Mouse (Mus musculus) E14TG2a.4 (cell line): ENCODE measurements around the gene Ica1.

Experiments
- H3K27me3 ChIP-seq: 2 replicates; pipeline ENCODE4 v1.6.1; 2014; ENCODE audit warnings: low read length, control low read depth; ENCODE audit not compliant: insufficient read depth
- H3K36me3 ChIP-seq: 2 replicates; pipeline ENCODE4 v1.6.1; 2014; ENCODE audit warnings: low read length, control low read depth; ENCODE audit not compliant: insufficient read depth
- H3K4me1 ChIP-seq: replicated peaks from 2 replicates; pipeline ENCODE4 v1.6.1; 2014; ENCODE audit warnings: low read depth, low read length, control low read depth
- H3K4me3 ChIP-seq: replicated peaks from 2 replicates; pipeline ENCODE4 v1.5.1; 2014; ENCODE audit warnings: mild to moderate bottlenecking, low read length
- H3K9me3 ChIP-seq: 2 replicates; pipeline ENCODE4 v1.6.1; 2014; ENCODE audit warnings: low read length, control low read depth
- CTCF ChIP-seq: conservative IDR thresholded peaks from 2 replicates; pipeline ENCODE4 v1.5.1; 2014; ENCODE audit warnings: low read length
- NANOG ChIP-seq: IDR thresholded peaks from 2 replicates; pipeline ENCODE4 v1.6.1; 2014; ENCODE audit warnings: borderline replicate concordance, low read length, mixed read lengths
- POU5F1 ChIP-seq: IDR thresholded peaks from 2 replicates; pipeline ENCODE4 v1.6.1; 2014; ENCODE audit warnings: low read length, borderline replicate concordance

The Ica1 gene

GRCm38 (mm10) chr6:8755760-8756276 lies 22.5 kb downstream of the Ica1 start:
- H3K36me3 ChIP-seq: no peaks in the 10 kb centered on the region
- TF ChIP-seq CTCF: no peak
- no peak for TF ChIP-seq POU5F1
- H3K27me3 ChIP-seq: no peaks in the 10 kb centered on the region
- H3K4me3 ChIP-seq: no peak overlapping the region
- H3K4me1 ChIP-seq: no peaks in the 10 kb centered on the region
- no peaks in the 10 kb centered on the region for H3K9me3 ChIP-seq

GRCm38 (mm10) chr6:8754486-8754885 lies 23.8 kb downstream of the Ica1 start:
- TF ChIP-seq POU5F1 (no peak), CTCF (no peak)
- no peaks in the 10 kb centered on the region for H3K9me3 ChIP-seq

GRCm38 (mm10) chr6:8753723-8754036 lies 24.6 kb downstream of the Ica1 start:
- Histone ChIP-seq H3K36me3 (no peaks in the 10 kb centered on the region), H3K27me3 (no peaks in the 10 kb centered on the region), H3K9me3 (no peaks in the 10 kb centered on the region), H3K4me3 (no peak overlapping the region), H3K4me1 (no peaks in the 10 kb centered on the region)
- TF ChIP-seq NANOG: no peak
- TF ChIP-seq CTCF: no peak
- TF ChIP-seq POU5F1: no peak

More at GRCm38 (mm10) chr6:8754486-8754885, 23.8 kb downstream of the Ica1 start:
- H3K36me3 ChIP-seq: no peaks in the 10 kb centered on the region
- H3K27me3 ChIP-seq: no peaks in the 10 kb centered on the region
- no peaks in the 10 kb centered on the region for H3K4me1 ChIP-seq
- no peak overlapping the region for H3K4me3 ChIP-seq

GRCm38 (mm10) chr6:8752984-8753722 lies 25.1 kb downstream of the Ica1 start:
- TF ChIP-seq POU5F1 (no peak), NANOG (no peak), CTCF (no peak)
- no peaks in the 10 kb centered on the region for H3K9me3 ChIP-seq
- no peak overlapping the region for H3K4me3 ChIP-seq

GRCm38 (mm10) chr6:8744886-8745285 lies 33.4 kb downstream of the Ica1 start:
- no peaks in the 10 kb centered on the region for H3K27me3 ChIP-seq
- H3K4me3 ChIP-seq: no peak overlapping the region
- TF ChIP-seq POU5F1: no peak
- TF ChIP-seq CTCF: no peak
- no peak for TF ChIP-seq NANOG
- H3K4me1 ChIP-seq: peaks cover 14% of the 10 kb centered on the region
- no peaks in the 10 kb centered on the region for H3K9me3 ChIP-seq
- H3K36me3 ChIP-seq: no peaks in the 10 kb centered on the region

More at GRCm38 (mm10) chr6:8752984-8753722, 25.1 kb downstream of the Ica1 start:
- Histone ChIP-seq H3K27me3 (no peaks in the 10 kb centered on the region), H3K36me3 (no peaks in the 10 kb centered on the region), H3K4me1 (no peaks in the 10 kb centered on the region)

GRCm38 (mm10) chr6:8744273-8744785 lies 34.0 kb downstream of the Ica1 start:
- Histone ChIP-seq H3K9me3 (no peaks in the 10 kb centered on the region), H3K36me3 (no peaks in the 10 kb centered on the region), H3K4me3 (no peak overlapping the region), H3K4me1 (peaks cover 14% of the 10 kb centered on the region), H3K27me3 (no peaks in the 10 kb centered on the region)
- no peak for TF ChIP-seq CTCF

GRCm38 (mm10) chr6:8742449-8742848 lies 35.8 kb downstream of the Ica1 start:
- Histone ChIP-seq H3K9me3 (no peaks in the 10 kb centered on the region), H3K27me3 (no peaks in the 10 kb centered on the region), H3K4me1 (peaks cover 14% of the 10 kb centered on the region), H3K4me3 (no peak overlapping the region), H3K36me3 (no peaks in the 10 kb centered on the region)
- TF ChIP-seq POU5F1: no peak
- no peak for TF ChIP-seq CTCF
- TF ChIP-seq NANOG: no peak

- H3K27me3 ChIP-seq: no peaks in the 10 kb centered on the region
- TF ChIP-seq CTCF (no peak), POU5F1 (no peak), NANOG (no peak)
- no peak overlapping the region for H3K4me3 ChIP-seq
- H3K36me3 ChIP-seq: no peaks in the 10 kb centered on the region
- H3K9me3 ChIP-seq: no peaks in the 10 kb centered on the region
- peaks cover 14% of the 10 kb centered on the region for H3K4me1 ChIP-seq
These were observed 36.6 kb downstream of the Ica1 start for GRCm38 (mm10) chr6:8741659-8742058.

- H3K36me3 ChIP-seq: no peaks in the 10 kb centered on the region
- TF ChIP-seq CTCF (no peak), NANOG (no peak), POU5F1 (no peak)
- no peaks in the 10 kb centered on the region for H3K27me3 ChIP-seq
- H3K4me1 ChIP-seq: peaks cover 14% of the 10 kb centered on the region
- H3K4me3 ChIP-seq: no peak overlapping the region
- no peaks in the 10 kb centered on the region for H3K9me3 ChIP-seq
These were observed 38.2 kb downstream of the Ica1 start for GRCm38 (mm10) chr6:8740092-8740491.
